Mouse (Mus musculus): ENCODE data around the gene Etl4. TPM values are rescaled to one million over a fixed set of nuclear protein-coding genes. Genes with fewer than 3 reads are reported as not detected.

Gene Etl4
- polyA plus RNA-seq, 1 experiment from 2014 or later: 28.4 TPM

DNA sequence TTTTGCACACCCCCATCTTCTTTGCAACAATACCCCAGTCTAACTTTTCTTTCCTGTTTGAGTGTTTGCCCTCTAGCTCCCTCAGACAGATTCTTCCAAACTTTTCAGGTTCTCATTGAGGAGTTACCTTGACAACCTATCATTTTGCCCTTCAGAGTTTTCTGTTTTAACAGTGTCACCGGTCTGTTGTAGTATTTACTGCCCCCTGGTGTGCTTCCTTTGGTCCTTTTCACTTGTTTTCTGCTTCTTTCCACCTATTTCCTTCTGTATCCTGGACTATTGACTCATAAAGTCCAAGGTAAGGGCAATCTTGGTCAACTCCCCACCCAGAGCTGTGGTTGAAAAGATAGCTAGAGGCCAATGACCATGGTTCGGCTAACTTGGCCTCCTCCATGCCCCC, 569.6 kb downstream of the Etl4 start:
- 88% methylated on average over 2 of the region's 2 CpGs for WGBS
- Histone ChIP-seq H3K27me3 (no peaks in the 10 kb centered on the region), H3K9me3 (no peaks in the 10 kb centered on the region), H3K4me3 (no peak overlapping the region), H3K4me2 (replicated peaks) (no peak overlapping the region), H3K27ac (no peak overlapping the region), H3K36me3 (no peaks in the 10 kb centered on the region), H3K9ac (no peak overlapping the region), H3K4me1 (no peaks in the 10 kb centered on the region)
- no peak for ATAC-seq (ENCODE audit: insufficient number of reproducible peaks, insufficient read depth, low FRiP score, low TSS enrichment)

DNA sequence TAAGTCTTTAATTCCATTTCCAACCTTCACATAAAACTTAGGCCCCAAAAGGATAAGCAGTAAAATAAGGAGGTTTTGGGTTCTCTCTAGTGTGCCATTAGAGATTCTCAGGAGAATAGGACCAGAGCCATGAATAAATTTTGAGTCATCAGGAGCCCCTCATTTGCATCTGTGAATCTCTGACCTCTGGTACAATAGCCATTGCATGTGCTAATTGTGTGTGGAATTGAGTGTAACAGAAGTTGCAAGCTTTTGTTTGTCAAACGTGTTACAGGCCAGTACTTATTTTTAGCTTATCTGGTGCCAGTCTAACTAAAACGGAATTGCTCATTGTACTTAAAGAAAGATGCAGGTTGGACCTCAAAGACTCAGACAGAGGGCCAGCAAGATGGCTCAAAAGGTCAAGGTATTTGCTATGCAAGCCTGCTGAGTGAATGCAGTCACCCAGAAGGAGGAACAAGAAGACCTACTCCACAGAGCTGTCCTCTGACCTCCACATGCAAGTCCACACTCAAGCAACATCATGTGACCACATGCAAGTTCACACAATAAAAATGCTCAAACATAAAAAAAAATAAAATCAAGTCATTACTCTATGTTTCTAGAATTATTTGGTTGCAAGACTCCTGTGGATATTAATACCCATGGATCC, 576.7 kb downstream of the Etl4 start:
- Histone ChIP-seq H3K4me1 (no peaks in the 10 kb centered on the region), H3K27ac (no peak overlapping the region), H3K36me3 (no peaks in the 10 kb centered on the region), H3K9ac (no peak overlapping the region), H3K4me2 (replicated peaks) (no peak overlapping the region), H3K9me3 (no peaks in the 10 kb centered on the region), H3K4me3 (no peak overlapping the region), H3K27me3 (no peaks in the 10 kb centered on the region)
- WGBS: 40% methylated on average over 2 of the region's 2 CpGs
- no peak for ATAC-seq (ENCODE audit: insufficient number of reproducible peaks, insufficient read depth, low FRiP score, low TSS enrichment)

DNA sequence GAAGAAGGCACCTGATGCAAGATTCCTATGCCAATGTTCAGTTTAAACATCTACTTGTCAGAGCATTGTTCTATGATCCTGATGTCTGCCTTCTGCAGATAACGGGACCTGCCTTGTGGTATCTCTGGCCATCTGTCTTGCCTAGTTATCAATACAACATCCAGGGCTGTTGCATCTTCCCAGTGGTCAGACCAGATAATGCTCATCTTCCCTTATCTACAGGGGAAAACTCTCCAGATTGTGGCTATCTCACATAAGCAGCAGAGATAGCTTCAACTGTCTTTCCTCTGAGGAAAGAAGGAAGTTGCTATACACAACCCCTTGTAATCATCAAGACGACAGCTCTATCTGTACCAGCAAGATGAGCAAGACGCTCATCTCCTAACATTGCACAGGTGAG, 579.5 kb downstream of the Etl4 start:
- Histone ChIP-seq H3K4me3 (no peak overlapping the region), H3K4me1 (no peaks in the 10 kb centered on the region), H3K9me3 (no peaks in the 10 kb centered on the region), H3K9ac (no peak overlapping the region), H3K27ac (no peak overlapping the region), H3K36me3 (no peaks in the 10 kb centered on the region), H3K4me2 (replicated peaks) (no peak overlapping the region), H3K27me3 (no peaks in the 10 kb centered on the region)
- ATAC-seq (ENCODE audit: insufficient number of reproducible peaks, insufficient read depth, low FRiP score, low TSS enrichment): no peak
- 82% methylated on average over 3 of the region's 3 CpGs for WGBS

DNA sequence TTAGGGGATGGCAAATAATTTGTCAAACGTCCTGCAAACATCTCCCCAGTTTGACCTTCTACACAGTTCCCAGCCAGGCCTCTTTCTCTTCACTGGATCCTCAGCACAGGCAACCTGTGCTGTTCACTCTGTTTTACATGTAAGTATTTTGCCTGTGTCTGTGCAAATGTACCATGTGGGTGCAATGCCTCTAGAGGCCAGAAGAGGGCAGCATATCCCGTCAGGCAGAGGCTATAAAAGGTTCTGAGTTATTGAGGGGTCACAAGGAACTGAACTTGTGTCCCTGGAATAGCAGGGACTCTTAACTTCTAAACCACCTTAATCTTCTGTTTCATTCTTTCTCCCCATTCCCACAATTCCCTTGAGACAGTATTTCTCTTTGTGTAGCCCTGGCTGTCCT, 582.5 kb downstream of the Etl4 start:
- Histone ChIP-seq H3K9ac (no peak overlapping the region), H3K36me3 (no peaks in the 10 kb centered on the region), H3K27ac (no peak overlapping the region), H3K4me1 (no peaks in the 10 kb centered on the region), H3K27me3 (no peaks in the 10 kb centered on the region), H3K4me3 (no peak overlapping the region), H3K4me2 (replicated peaks) (no peak overlapping the region), H3K9me3 (no peaks in the 10 kb centered on the region)
- ATAC-seq (ENCODE audit: insufficient number of reproducible peaks, insufficient read depth, low FRiP score, low TSS enrichment): no peak
- 40% methylated on average over 2 of the region's 2 CpGs for WGBS

DNA sequence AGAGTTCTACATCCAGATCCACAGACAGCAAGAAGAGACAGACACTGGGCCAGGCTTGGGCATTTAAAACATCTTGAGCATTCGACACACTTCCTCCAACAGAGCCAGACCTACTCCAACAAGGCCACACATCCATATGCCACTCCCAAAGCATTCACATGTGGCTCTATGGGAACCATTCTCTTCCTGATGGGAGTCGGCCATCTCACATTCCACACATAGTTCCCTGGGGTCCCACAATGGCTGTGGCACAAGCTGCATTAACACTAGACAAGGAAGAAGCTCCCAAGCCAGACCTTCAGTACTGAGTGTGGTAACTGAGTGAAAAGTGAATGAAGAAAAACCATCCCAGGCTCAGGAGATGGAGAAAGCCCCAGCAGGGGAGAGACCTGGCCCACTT, 584.2 kb downstream of the Etl4 start:
- no peak for ATAC-seq (ENCODE audit: insufficient number of reproducible peaks, insufficient read depth, low FRiP score, low TSS enrichment)
- Histone ChIP-seq H3K36me3 (no peaks in the 10 kb centered on the region), H3K9me3 (no peaks in the 10 kb centered on the region), H3K27ac (no peak overlapping the region), H3K4me3 (no peak overlapping the region), H3K4me2 (replicated peaks) (no peak overlapping the region), H3K9ac (no peak overlapping the region), H3K27me3 (no peaks in the 10 kb centered on the region), H3K4me1 (no peaks in the 10 kb centered on the region)
- WGBS: 69% methylated on average over 2 of the region's 2 CpGs

DNA sequence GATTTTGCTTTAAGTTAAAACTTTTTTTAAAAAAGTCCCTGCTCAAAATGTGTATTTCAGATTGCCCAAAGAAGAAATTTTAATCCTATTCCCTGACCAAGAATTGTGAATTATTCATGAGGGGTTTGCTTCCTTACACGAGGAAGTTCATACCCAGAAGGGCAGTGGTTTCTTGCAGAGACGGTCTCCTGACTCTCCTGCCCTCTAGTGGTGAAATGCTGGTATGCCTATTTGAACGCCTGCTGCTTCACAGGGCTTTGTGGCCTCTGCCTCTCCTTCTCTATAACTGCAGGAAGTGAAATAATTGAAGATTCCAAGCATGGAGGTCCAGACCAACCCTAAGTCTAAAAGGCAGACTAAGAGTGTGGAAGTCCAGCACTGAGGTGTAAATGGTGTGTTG, 585.1 kb downstream of the Etl4 start:
- Histone ChIP-seq H3K9me3 (no peaks in the 10 kb centered on the region), H3K36me3 (no peaks in the 10 kb centered on the region), H3K4me2 (replicated peaks) (no peak overlapping the region), H3K27ac (no peak overlapping the region), H3K4me3 (no peak overlapping the region), H3K4me1 (no peaks in the 10 kb centered on the region), H3K27me3 (no peaks in the 10 kb centered on the region), H3K9ac (no peak overlapping the region)
- no peak for ATAC-seq (ENCODE audit: insufficient number of reproducible peaks, insufficient read depth, low FRiP score, low TSS enrichment)
- WGBS: 18% methylated on average over 3 of the region's 3 CpGs

DNA sequence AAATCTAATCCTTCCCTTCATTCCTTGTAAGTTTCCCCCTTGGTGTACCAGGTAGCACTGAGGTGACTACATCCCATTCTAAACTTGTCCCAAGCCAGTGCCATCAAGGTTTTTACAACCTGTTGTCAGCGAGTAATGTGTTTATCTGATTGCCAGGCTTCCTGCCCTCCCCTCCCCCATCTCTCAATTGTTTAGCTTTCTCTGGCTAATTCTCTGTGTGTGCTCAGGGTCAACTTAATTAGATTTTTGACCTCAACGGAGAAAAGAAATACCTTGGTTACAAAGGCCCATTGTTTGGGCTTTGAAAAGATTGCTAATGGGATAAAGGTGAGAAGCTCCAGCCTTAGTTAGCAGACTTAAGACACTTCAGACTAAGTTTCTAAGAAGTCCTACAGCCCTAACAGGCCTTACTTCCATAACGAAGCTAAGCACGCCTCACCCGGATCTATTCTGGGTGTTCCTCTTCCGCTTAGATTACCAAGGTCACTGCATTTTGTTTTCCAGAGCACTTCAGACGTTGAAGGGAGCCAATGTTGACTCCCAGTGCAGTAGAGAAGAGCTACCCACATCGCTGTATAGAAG, 586.7 kb downstream of the Etl4 start:
- ATAC-seq (ENCODE audit: insufficient number of reproducible peaks, insufficient read depth, low FRiP score, low TSS enrichment): no peak
- WGBS: 35% methylated on average over 8 of the region's 8 CpGs

DNA sequence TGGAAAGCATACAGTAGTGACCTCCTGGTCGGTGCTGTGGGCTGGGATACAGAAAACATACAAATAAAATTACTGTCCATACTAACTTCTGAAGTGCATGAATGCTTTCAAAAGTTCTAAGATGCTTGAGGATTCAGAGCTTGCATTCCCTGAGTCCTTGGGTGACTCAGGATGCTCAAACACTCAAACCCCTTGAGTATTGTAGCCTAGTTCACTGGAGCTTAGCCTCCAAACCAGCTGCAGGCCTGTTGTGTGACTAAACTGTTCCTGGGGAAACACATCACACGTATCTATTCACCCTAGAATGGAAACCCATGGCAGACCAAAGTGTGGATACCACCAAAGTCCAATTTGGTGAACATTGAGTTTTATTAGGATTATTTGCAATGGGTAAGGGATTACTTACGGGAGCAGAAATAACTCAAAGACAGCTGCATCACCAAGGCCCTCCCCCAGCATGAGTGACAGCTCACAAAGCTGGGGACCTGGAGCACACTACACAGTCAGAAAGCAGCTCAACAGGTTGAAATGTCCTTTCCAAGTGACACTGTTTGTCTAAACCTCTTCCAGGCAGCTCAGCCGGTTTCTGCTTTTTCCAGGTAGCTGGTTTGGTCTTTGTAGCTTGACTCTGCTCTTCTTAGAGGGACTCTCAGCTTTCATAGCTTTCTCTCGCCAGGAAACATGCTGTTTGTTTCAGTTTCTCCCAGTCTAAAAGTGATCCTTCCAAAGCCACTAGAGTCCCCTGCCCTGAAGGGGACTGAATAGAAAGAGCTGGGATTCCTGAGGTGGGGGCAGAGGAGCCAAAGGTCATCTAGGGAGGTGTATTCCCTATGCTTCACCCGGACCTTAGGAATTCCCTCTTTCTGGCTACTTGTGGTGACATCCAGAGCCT, 598.5 kb downstream of the Etl4 start:
- no peaks in the 10 kb centered on the region for H3K9me3 ChIP-seq
- no peak overlapping the region for H3K4me3 ChIP-seq
- no peak overlapping the region for H3K4me2 ChIP-seq (replicated peaks)
- WGBS: 44% methylated on average over 6 of the region's 6 CpGs
- H3K36me3 ChIP-seq: no peaks in the 10 kb centered on the region
- ATAC-seq (ENCODE audit: insufficient number of reproducible peaks, insufficient read depth, low FRiP score, low TSS enrichment): no peak
- H3K27me3 ChIP-seq: no peaks in the 10 kb centered on the region
- no peak overlapping the region for H3K27ac ChIP-seq
- H3K4me1 ChIP-seq: no peaks in the 10 kb centered on the region
- H3K9ac ChIP-seq: no peak overlapping the region

More for the DNA sequence above, 586.7 kb downstream of the Etl4 start:
- no peaks in the 10 kb centered on the region for H3K27me3 ChIP-seq
- H3K27ac ChIP-seq: no peak overlapping the region
- H3K36me3 ChIP-seq: no peaks in the 10 kb centered on the region
- no peak overlapping the region for H3K4me3 ChIP-seq
- H3K4me1 ChIP-seq: no peaks in the 10 kb centered on the region
- H3K9me3 ChIP-seq: no peaks in the 10 kb centered on the region
- no peak overlapping the region for H3K4me2 ChIP-seq (replicated peaks)
- H3K9ac ChIP-seq: no peak overlapping the region

DNA sequence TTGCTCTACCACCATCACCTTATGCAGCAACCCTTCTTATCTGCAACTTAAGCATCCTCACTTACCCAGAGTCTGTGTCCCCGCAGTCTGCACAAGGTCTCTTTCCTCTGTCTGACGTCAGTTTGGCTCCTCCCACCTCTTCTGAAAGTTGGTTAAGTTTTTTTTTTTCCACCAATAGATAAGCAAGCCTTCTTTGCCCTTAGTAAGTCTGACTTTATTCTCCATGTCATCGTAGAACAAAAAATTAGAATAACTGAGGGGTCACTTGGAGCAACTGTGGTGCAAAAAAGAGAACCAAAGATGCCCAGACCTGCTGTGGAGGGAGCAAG, 599.1 kb downstream of the Etl4 start:
- no peak overlapping the region for H3K9ac ChIP-seq
- H3K4me1 ChIP-seq: no peaks in the 10 kb centered on the region
- no peak overlapping the region for H3K4me2 ChIP-seq (replicated peaks)
- no peak overlapping the region for H3K27ac ChIP-seq
- H3K27me3 ChIP-seq: no peaks in the 10 kb centered on the region
- no peak overlapping the region for H3K4me3 ChIP-seq
- 74% methylated on average over 3 of the region's 3 CpGs for WGBS
- no peak for ATAC-seq (ENCODE audit: insufficient number of reproducible peaks, insufficient read depth, low FRiP score, low TSS enrichment)
- H3K9me3 ChIP-seq: no peaks in the 10 kb centered on the region
- no peaks in the 10 kb centered on the region for H3K36me3 ChIP-seq

DNA sequence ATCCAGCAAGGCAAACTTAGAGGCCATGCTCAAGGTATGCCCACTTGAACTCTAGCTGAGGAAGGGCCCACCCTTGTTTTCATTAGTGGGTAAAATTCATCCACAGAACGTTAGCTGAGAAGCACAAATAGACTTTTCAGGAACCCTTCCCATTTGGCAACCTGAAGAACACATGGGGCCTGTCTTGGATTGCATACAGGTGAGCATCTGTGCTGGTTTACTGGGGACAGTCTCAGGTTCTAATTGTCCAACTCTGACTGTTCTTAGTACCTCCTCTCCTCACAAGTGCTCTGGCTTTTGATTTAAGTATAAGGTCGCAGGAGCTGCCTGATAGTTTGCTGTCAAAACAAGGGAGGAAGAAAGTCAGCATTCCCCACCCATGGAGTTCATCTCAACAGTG, 600.5 kb downstream of the Etl4 start:
- no peak overlapping the region for H3K4me2 ChIP-seq (replicated peaks)
- no peak overlapping the region for H3K4me3 ChIP-seq
- H3K36me3 ChIP-seq: no peaks in the 10 kb centered on the region
- H3K27me3 ChIP-seq: no peaks in the 10 kb centered on the region
- no peak overlapping the region for H3K9ac ChIP-seq
- WGBS: 83% methylated on average over 2 of the region's 2 CpGs
- H3K4me1 ChIP-seq: no peaks in the 10 kb centered on the region
- no peak for ATAC-seq (ENCODE audit: insufficient number of reproducible peaks, insufficient read depth, low FRiP score, low TSS enrichment)
- H3K9me3 ChIP-seq: no peaks in the 10 kb centered on the region
- H3K27ac ChIP-seq: no peak overlapping the region

DNA sequence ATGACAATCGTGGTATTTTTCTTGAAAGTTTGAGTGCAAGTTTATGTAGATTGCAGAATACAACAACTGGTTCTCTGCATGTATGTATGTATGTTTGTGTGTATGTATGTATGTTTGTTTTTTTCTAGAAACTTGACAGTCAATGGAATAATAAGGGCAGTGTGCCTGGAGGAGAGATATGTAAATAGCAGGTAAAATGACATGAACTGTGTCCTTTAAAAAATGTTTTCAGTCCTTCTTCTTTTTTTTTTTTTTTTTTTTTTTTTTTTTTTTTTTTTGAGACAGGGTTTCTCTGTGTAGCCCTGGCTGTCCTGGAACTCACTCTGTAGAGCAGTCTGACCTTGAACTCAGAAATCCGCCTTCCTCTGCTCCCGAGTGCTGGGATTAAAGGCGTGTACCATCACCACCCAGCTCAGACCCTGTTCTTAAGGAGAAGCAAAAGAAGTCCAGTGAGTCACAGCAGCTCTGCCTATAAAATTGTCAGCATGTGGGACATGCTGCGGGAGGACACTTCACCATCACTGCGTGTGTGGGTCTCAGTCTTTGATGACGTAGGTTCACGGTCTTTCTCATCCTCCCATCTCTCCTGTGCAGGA, 606.8 kb downstream of the Etl4 start:
- Histone ChIP-seq H3K9me3 (no peaks in the 10 kb centered on the region), H3K36me3 (no peaks in the 10 kb centered on the region), H3K4me2 (replicated peaks) (no peak overlapping the region), H3K4me3 (no peak overlapping the region), H3K27me3 (no peaks in the 10 kb centered on the region), H3K27ac (no peak overlapping the region), H3K4me1 (peaks cover 8% of the 10 kb centered on the region; the same call in 1 of the 2 replicates), H3K9ac (no peak overlapping the region)
- no peak for ATAC-seq (ENCODE audit: insufficient number of reproducible peaks, insufficient read depth, low FRiP score, low TSS enrichment)
- 85% methylated on average over 8 of the region's 8 CpGs for WGBS

DNA sequence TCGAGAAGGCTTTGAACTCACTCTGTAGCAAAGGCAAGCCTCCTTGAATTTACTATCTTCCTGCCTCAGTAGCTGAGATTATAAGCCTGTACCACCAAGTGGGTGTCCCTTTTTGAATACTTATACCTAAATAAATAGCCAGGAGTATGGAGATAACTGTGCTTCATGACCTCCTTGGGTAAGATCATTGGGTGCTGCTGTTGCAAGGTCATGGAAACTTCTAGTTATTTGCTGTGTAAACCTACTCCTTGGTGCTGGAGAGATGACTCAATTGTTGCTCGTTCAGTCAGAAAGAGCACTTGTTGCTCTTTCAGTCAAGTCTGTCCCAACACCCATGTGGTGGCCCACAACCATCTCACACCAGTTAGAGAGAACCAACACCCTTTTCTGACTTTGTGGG, 608.3 kb downstream of the Etl4 start:
- Histone ChIP-seq H3K9me3 (no peaks in the 10 kb centered on the region), H3K4me1 (peaks cover 8% of the 10 kb centered on the region; the same call in 1 of the 2 replicates), H3K4me3 (no peak overlapping the region), H3K9ac (no peak overlapping the region), H3K27me3 (no peaks in the 10 kb centered on the region), H3K4me2 (replicated peaks) (no peak overlapping the region), H3K27ac (no peak overlapping the region), H3K36me3 (no peaks in the 10 kb centered on the region)
- no peak for ATAC-seq (ENCODE audit: insufficient number of reproducible peaks, insufficient read depth, low FRiP score, low TSS enrichment)
- 82% methylated on average over 2 of the region's 2 CpGs for WGBS

Measured in embryonic facial prominence, embryonic 12.5 days (tissue).